Mouse (Mus musculus) ES-Bruce4 (cell line): ENCODE data around the gene Hephl1.

Experiments
- CTCF ChIP-seq: IDR thresholded peaks from one replicate; pipeline ENCODE4 v1.8.1; 2011; ENCODE audit warnings: low read depth, low read length
- EP300 ChIP-seq: IDR thresholded peaks from 2 replicates; pipeline ENCODE4 v1.6.1; 2011; ENCODE audit warnings: low read depth, low read length; ENCODE audit not compliant: insufficient read depth
- POLR2A ChIP-seq: IDR thresholded peaks from one replicate; pipeline ENCODE4 v1.8.1; 2011; ENCODE audit warnings: low read length; ENCODE audit not compliant: insufficient read depth

DNA sequence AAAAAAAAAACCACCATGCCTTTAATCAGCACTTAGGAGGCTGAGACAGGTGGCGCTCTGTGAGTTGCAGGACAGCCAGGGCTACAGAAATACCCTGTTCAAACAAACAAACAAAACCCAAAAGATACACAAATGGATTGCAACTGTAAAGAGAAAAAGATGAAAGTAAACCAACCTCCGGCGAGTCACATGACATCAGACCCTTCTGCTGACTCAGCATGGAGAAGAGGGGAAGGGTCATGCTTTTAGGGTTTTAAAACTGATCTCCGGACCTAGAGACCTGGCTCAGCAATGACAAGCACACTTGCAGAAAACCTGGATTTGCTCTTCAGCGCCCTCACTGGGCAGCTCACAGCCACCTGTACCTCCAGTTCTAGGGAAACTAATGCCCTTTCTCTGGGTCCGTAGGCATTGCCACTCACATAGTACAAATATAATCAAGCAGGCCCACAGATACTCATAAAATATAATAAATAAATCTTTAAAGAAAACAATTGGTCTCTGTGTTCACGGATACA is 9.0 kb upstream of the Hephl1 start:
- TF ChIP-seq CTCF = peak; percentile 59
- TF ChIP-seq EP300 = no peak
- no peak for TF ChIP-seq POLR2A
